Mouse (Mus musculus): ENCODE data around the gene Pi4kb. TPM values are rescaled to one million over a fixed set of nuclear protein-coding genes. Genes with fewer than 3 reads are reported as not detected.
A peak's percentile ranks its signal among the peaks of the same experiment; 100 is the strongest.
"Not testable (repeated sequence)": the region's sequence is repeated elsewhere in the genome, so short reads cannot be mapped to it uniquely, and the experiment has no call there.

Pi4kb gene
- polyA plus RNA-seq (2015; fragmentation: Nextera tagmentation; extraction: Ambion mirVana), result 22.1 and 26.2 TPM in 2 replicates

GRCm38 (mm10) chr3:94974528-94975422, at the start of gene Pi4kb:
Gene Pi4kb (plus strand): TSS chr3:94974731.
- ATAC-seq, result peak; percentile 95
- WGBS, result under 1% methylated on average over 51 of the region's 57 CpGs
- no peaks in the 10 kb centered on the region for H3K27me3 ChIP-seq (replicated peaks; ENCODE audit: control insufficient read depth, insufficient read depth, low read length)

GRCm38 (mm10) chr3:94926301-94926736, 48.2 kb upstream of the Pi4kb start:
- H3K9ac ChIP-seq (ENCODE audit: low read depth, low read length); H3K4me1 ChIP-seq (ENCODE audit: control insufficient read depth, insufficient read depth, low read depth, low read length); H3K27ac ChIP-seq (ENCODE audit: low read depth, low read length); H3K27me3 ChIP-seq (replicated peaks; ENCODE audit: control insufficient read depth, insufficient read depth, low read length); H3K9me3 ChIP-seq (ENCODE audit: control insufficient read depth, low read length); H3K4me3 ChIP-seq (ENCODE audit: low read length); H3K36me3 ChIP-seq (ENCODE audit: control insufficient read depth, insufficient read depth, low read length); ATAC-seq; H3K4me2 ChIP-seq (ENCODE audit: low read length): not testable (repeated sequence)
- WGBS, result 51% methylated on average over 4 of the region's 4 CpGs

More at GRCm38 (mm10) chr3:94974528-94975422, at the start of gene Pi4kb:
- Histone ChIP-seq H3K27ac (ENCODE audit: low read depth, low read length) (peak within 1 kb of the TSS; percentile 88), H3K4me3 (ENCODE audit: low read length) (peak within 1 kb of the TSS; percentile 98), H3K36me3 (ENCODE audit: control insufficient read depth, insufficient read depth, low read length) (0 out of 2 replicates have a peak, but pooled peaks cover 3% of the 10 kb centered on the region), H3K4me1 (ENCODE audit: control insufficient read depth, insufficient read depth, low read depth, low read length) (peaks cover 11% of the 10 kb centered on the region), H3K9ac (ENCODE audit: low read depth, low read length) (peak within 1 kb of the TSS; percentile 98), H3K9me3 (ENCODE audit: control insufficient read depth, low read length) (no peaks in the 10 kb centered on the region), H3K4me2 (ENCODE audit: low read length) (peak within 1 kb of the TSS; percentile 60)

GRCm38 (mm10) chr3:94928979-94929378, 45.6 kb upstream of the Pi4kb start:
- ATAC-seq; H3K4me1 ChIP-seq (ENCODE audit: control insufficient read depth, insufficient read depth, low read depth, low read length); H3K36me3 ChIP-seq (ENCODE audit: control insufficient read depth, insufficient read depth, low read length); H3K9ac ChIP-seq (ENCODE audit: low read depth, low read length); H3K27ac ChIP-seq (ENCODE audit: low read depth, low read length); H3K4me2 ChIP-seq (ENCODE audit: low read length); H3K9me3 ChIP-seq (ENCODE audit: control insufficient read depth, low read length); H3K4me3 ChIP-seq (ENCODE audit: low read length); H3K27me3 ChIP-seq (replicated peaks; ENCODE audit: control insufficient read depth, insufficient read depth, low read length): not testable (repeated sequence)
- WGBS, result 88% methylated on average over 4 of the region's 4 CpGs

GRCm38 (mm10) chr3:94930386-94931266, 43.9 kb upstream of the Pi4kb start:
- WGBS, result 53% methylated on average over 7 of the region's 7 CpGs
- not testable (repeated sequence) for H3K27me3 ChIP-seq (replicated peaks; ENCODE audit: control insufficient read depth, insufficient read depth, low read length); H3K36me3 ChIP-seq (ENCODE audit: control insufficient read depth, insufficient read depth, low read length); H3K4me2 ChIP-seq (ENCODE audit: low read length); H3K4me1 ChIP-seq (ENCODE audit: control insufficient read depth, insufficient read depth, low read depth, low read length); H3K27ac ChIP-seq (ENCODE audit: low read depth, low read length); H3K9ac ChIP-seq (ENCODE audit: low read depth, low read length); ATAC-seq; H3K9me3 ChIP-seq (ENCODE audit: control insufficient read depth, low read length); H3K4me3 ChIP-seq (ENCODE audit: low read length)

GRCm38 (mm10) chr3:94931427-94932082, 43.0 kb upstream of the Pi4kb start:
- not testable (repeated sequence) for H3K4me1 ChIP-seq (ENCODE audit: control insufficient read depth, insufficient read depth, low read depth, low read length); H3K9ac ChIP-seq (ENCODE audit: low read depth, low read length); H3K4me2 ChIP-seq (ENCODE audit: low read length); H3K36me3 ChIP-seq (ENCODE audit: control insufficient read depth, insufficient read depth, low read length); H3K4me3 ChIP-seq (ENCODE audit: low read length); ATAC-seq; H3K27me3 ChIP-seq (replicated peaks; ENCODE audit: control insufficient read depth, insufficient read depth, low read length); H3K9me3 ChIP-seq (ENCODE audit: control insufficient read depth, low read length); H3K27ac ChIP-seq (ENCODE audit: low read depth, low read length)
- WGBS, result 84% methylated on average over 10 of the region's 10 CpGs

- not testable (repeated sequence) for H3K9ac ChIP-seq (ENCODE audit: low read depth, low read length); ATAC-seq; H3K27me3 ChIP-seq (replicated peaks; ENCODE audit: control insufficient read depth, insufficient read depth, low read length); H3K4me3 ChIP-seq (ENCODE audit: low read length); H3K4me1 ChIP-seq (ENCODE audit: control insufficient read depth, insufficient read depth, low read depth, low read length); H3K9me3 ChIP-seq (ENCODE audit: control insufficient read depth, low read length); H3K36me3 ChIP-seq (ENCODE audit: control insufficient read depth, insufficient read depth, low read length)
- H3K27ac ChIP-seq (ENCODE audit: low read depth, low read length), result peak overlapping the region; percentile 23; the same call in 1 of the 2 replicates
- WGBS, result 67% methylated on average over 2 of the region's 2 CpGs
- H3K4me2 ChIP-seq (ENCODE audit: low read length), result peak overlapping the region; percentile 55
These were observed 42.3 kb upstream of the Pi4kb start for GRCm38 (mm10) chr3:94932279-94932678.

- no peaks in the 10 kb centered on the region for H3K9me3 ChIP-seq (ENCODE audit: control insufficient read depth, low read length)
- H3K9ac ChIP-seq (ENCODE audit: low read depth, low read length), result peak within 1 kb of the TSS; percentile 51; the same call in 1 of the 2 replicates
- H3K4me2 ChIP-seq (ENCODE audit: low read length), result peak within 1 kb of the TSS; percentile 55
- ATAC-seq, result peak; percentile 87
- WGBS, result 16% methylated on average over 16 of the region's 16 CpGs
- no peaks in the 10 kb centered on the region for H3K27me3 ChIP-seq (replicated peaks; ENCODE audit: control insufficient read depth, insufficient read depth, low read length)
- H3K4me1 ChIP-seq (ENCODE audit: control insufficient read depth, insufficient read depth, low read depth, low read length), result 0 out of 2 replicates have a peak, but pooled peaks cover 2% of the 10 kb centered on the region
- peak within 1 kb of the TSS; percentile 65 for H3K27ac ChIP-seq (ENCODE audit: low read depth, low read length)
- no peaks in the 10 kb centered on the region for H3K36me3 ChIP-seq (ENCODE audit: control insufficient read depth, insufficient read depth, low read length)
- peak within 1 kb of the TSS; percentile 30 for H3K4me3 ChIP-seq (ENCODE audit: low read length)
These were observed 41.5 kb upstream of the Pi4kb start, which contains the start of gene Selenbp1 for GRCm38 (mm10) chr3:94932809-94933564. Gene Selenbp1 (plus strand): TSS chr3:94933056.

- ATAC-seq; H3K27me3 ChIP-seq (replicated peaks; ENCODE audit: control insufficient read depth, insufficient read depth, low read length); H3K4me1 ChIP-seq (ENCODE audit: control insufficient read depth, insufficient read depth, low read depth, low read length); H3K9me3 ChIP-seq (ENCODE audit: control insufficient read depth, low read length); H3K36me3 ChIP-seq (ENCODE audit: control insufficient read depth, insufficient read depth, low read length); H3K9ac ChIP-seq (ENCODE audit: low read depth, low read length); H3K4me3 ChIP-seq (ENCODE audit: low read length); H3K27ac ChIP-seq (ENCODE audit: low read depth, low read length); H3K4me2 ChIP-seq (ENCODE audit: low read length): not testable (repeated sequence)
- WGBS, result no CpG with 5 or more reads among the region's 2 CpGs
These were observed 40.9 kb upstream of the Pi4kb start for GRCm38 (mm10) chr3:94933604-94934003.

Data from hindbrain, embryonic 16.5 days (tissue).